Mouse (Mus musculus): ENCODE results near the gene Oaz3. TPM values are rescaled to one million over a fixed set of nuclear protein-coding genes. Genes with fewer than 3 reads are reported as not detected.

The Oaz3 gene
- polyA plus RNA-seq, 1 experiment from 2014 or later = 1.6 TPM

- Histone ChIP-seq H3K27ac (replicated peaks) (peak overlapping the region; percentile 22), H3K4me2 (peak overlapping the region; percentile 79), H3K4me1 (replicated peaks) (peaks cover 22% of the 10 kb centered on the region), H3K27me3 (0 out of 2 replicates have a peak, but pooled peaks cover 8% of the 10 kb centered on the region), H3K9ac (peak overlapping the region; percentile 57), H3K4me3 (peak overlapping the region; percentile 42), H3K36me3 (no peaks in the 10 kb centered on the region), H3K9me3 (no peaks in the 10 kb centered on the region)
- WGBS = under 1% methylated on average over 20 of the region's 20 CpGs
- peak; percentile 75 for ATAC-seq (ENCODE audit: low FRiP score, low read depth)
Measured at GRCm38 (mm10) chr3:94398943-94399481, 44.7 kb downstream of the Oaz3 start.

GRCm38 (mm10) chr3:94398217-94398616 is 45.5 kb downstream of the Oaz3 start, which contains the start of gene Lingo4:
TSS of gene Lingo4 (plus strand) at chr3:94398517.
- Histone ChIP-seq H3K4me3 (peak within 1 kb of the TSS; percentile 42), H3K9ac (peak within 1 kb of the TSS; percentile 57), H3K36me3 (no peaks in the 10 kb centered on the region), H3K4me1 (replicated peaks) (peaks cover 18% of the 10 kb centered on the region), H3K4me2 (peak within 1 kb of the TSS; percentile 79), H3K27ac (replicated peaks) (peak within 1 kb of the TSS; percentile 22), H3K9me3 (no peaks in the 10 kb centered on the region), H3K27me3 (0 out of 2 replicates have a peak, but pooled peaks cover 8% of the 10 kb centered on the region)
- 79% methylated on average over 6 of the region's 6 CpGs for WGBS
- ATAC-seq (ENCODE audit: low FRiP score, low read depth) = no peak

- WGBS = 88% methylated on average over 4 of the region's 4 CpGs
- Histone ChIP-seq H3K27ac (replicated peaks) (no peak overlapping the region), H3K36me3 (no peaks in the 10 kb centered on the region), H3K4me2 (no peak overlapping the region), H3K27me3 (0 out of 2 replicates have a peak, but pooled peaks cover 2% of the 10 kb centered on the region), H3K9me3 (no peaks in the 10 kb centered on the region), H3K4me1 (replicated peaks) (peaks cover 21% of the 10 kb centered on the region), H3K4me3 (no peak overlapping the region), H3K9ac (no peak overlapping the region)
- ATAC-seq (ENCODE audit: low FRiP score, low read depth) = no peak
Measured at GRCm38 (mm10) chr3:94396851-94397250, 46.9 kb downstream of the Oaz3 start.

- Histone ChIP-seq H3K36me3 (no peaks in the 10 kb centered on the region), H3K27ac (replicated peaks) (no peak overlapping the region), H3K4me1 (replicated peaks) (peaks cover 21% of the 10 kb centered on the region), H3K9me3 (no peaks in the 10 kb centered on the region), H3K4me2 (no peak overlapping the region), H3K9ac (no peak overlapping the region), H3K27me3 (no peaks in the 10 kb centered on the region), H3K4me3 (no peak overlapping the region)
- WGBS = 75% methylated on average over 1 of the region's 1 CpGs
- no peak for ATAC-seq (ENCODE audit: low FRiP score, low read depth)
Measured at GRCm38 (mm10) chr3:94396336-94396735, 47.4 kb downstream of the Oaz3 start.

DNA sequence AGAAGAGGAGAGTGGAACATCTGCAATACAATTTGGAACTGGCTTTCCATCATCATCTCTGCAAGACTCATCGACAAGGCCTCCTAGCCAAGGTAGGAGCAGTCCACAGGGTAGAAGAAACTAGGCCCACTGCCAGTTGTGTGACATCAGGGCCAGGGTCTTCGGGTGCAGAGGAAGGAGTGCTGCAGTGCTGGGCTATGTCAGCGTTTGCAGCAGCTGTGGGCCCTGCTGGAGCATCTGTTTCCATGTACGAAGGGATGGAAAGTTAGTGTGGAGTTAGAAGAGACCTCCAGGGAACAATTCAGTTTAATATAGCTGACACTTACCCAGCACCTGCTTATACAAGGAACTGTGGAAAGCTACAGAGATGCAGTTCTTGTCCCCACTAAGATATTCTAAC is 50.7 kb downstream of the Oaz3 start:
- H3K4me3 ChIP-seq = no peak overlapping the region
- no peak for ATAC-seq (ENCODE audit: low FRiP score, low read depth)
- H3K36me3 ChIP-seq = no peaks in the 10 kb centered on the region
- no peaks in the 10 kb centered on the region for H3K9me3 ChIP-seq
- no peaks in the 10 kb centered on the region for H3K27me3 ChIP-seq
- no peak overlapping the region for H3K4me2 ChIP-seq
- WGBS = 56% methylated on average over 4 of the region's 4 CpGs
- peaks cover 4% of the 10 kb centered on the region; the same call in 1 of the 2 replicates for H3K4me1 ChIP-seq (replicated peaks)
- no peak overlapping the region for H3K27ac ChIP-seq (replicated peaks)
- no peak overlapping the region for H3K9ac ChIP-seq

DNA sequence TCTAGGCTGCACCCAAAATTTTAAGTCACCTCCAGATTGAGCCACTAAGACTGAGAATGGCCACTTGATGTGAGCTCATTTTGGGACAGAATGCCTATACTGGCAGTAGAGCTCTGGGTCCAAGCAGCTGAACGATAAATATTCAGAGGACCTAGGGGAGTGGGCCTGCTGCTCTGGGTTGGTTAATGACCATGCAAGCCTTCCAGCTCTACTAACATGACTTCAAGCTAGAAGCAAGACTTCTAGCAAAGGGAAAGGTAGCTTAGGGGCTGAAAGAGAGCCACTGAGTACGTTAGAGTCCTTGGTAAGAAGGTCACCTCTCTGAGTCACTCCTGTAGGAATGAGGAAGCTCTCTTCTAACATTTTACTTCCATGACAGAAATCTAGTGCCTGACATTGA is 51.6 kb downstream of the Oaz3 start:
- Histone ChIP-seq H3K4me1 (replicated peaks) (peaks cover 4% of the 10 kb centered on the region; the same call in 1 of the 2 replicates), H3K27me3 (no peaks in the 10 kb centered on the region), H3K27ac (replicated peaks) (no peak overlapping the region), H3K4me3 (no peak overlapping the region), H3K36me3 (no peaks in the 10 kb centered on the region), H3K9me3 (no peaks in the 10 kb centered on the region), H3K9ac (no peak overlapping the region), H3K4me2 (no peak overlapping the region)
- 95% methylated on average over 2 of the region's 2 CpGs for WGBS
- ATAC-seq (ENCODE audit: low FRiP score, low read depth) = no peak

- Histone ChIP-seq H3K9ac (no peak overlapping the region), H3K27me3 (no peaks in the 10 kb centered on the region), H3K4me2 (no peak overlapping the region), H3K4me1 (replicated peaks) (peaks cover 4% of the 10 kb centered on the region; the same call in 1 of the 2 replicates), H3K36me3 (no peaks in the 10 kb centered on the region), H3K27ac (replicated peaks) (no peak overlapping the region), H3K4me3 (no peak overlapping the region), H3K9me3 (no peaks in the 10 kb centered on the region)
- WGBS = 74% methylated on average over 5 of the region's 5 CpGs
- no peak for ATAC-seq (ENCODE audit: low FRiP score, low read depth)
Measured at GRCm38 (mm10) chr3:94391001-94391400, 52.7 kb downstream of the Oaz3 start.

GRCm38 (mm10) chr3:94389420-94389819 is 54.3 kb downstream of the Oaz3 start:
- Histone ChIP-seq H3K27ac (replicated peaks) (no peak overlapping the region), H3K9me3 (no peaks in the 10 kb centered on the region), H3K36me3 (no peaks in the 10 kb centered on the region), H3K9ac (no peak overlapping the region), H3K4me2 (no peak overlapping the region), H3K27me3 (no peaks in the 10 kb centered on the region), H3K4me3 (no peak overlapping the region), H3K4me1 (replicated peaks) (peaks cover 4% of the 10 kb centered on the region; the same call in 1 of the 2 replicates)
- WGBS = 96% methylated on average over 16 of the region's 16 CpGs
- no peak for ATAC-seq (ENCODE audit: low FRiP score, low read depth)

DNA sequence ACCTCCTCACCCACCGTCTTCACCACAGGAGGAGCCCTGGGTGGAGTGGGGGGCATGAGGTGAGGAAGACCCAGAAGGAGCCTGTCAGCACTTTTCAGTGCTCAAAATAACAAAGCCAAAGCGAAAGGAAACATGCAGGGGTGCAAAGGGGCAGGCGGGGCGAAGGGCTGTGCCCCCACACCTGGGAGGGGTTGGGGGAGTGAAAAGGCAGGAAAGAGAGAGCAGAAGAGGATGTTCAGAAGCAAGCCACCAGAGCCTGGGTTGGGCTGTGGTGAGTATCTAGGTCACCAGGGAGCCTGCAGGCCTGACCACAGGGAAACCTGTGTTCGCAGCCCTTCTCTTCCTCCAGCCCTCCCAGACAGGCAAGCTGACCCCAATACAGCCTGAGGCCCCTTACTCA is 55.7 kb downstream of the Oaz3 start:
- no peaks in the 10 kb centered on the region for H3K27me3 ChIP-seq

GRCm38 (mm10) chr3:94387391-94387790 is 56.3 kb downstream of the Oaz3 start:
- Histone ChIP-seq H3K36me3 (no peaks in the 10 kb centered on the region), H3K9ac (no peak overlapping the region), H3K27ac (replicated peaks) (no peak overlapping the region), H3K4me2 (no peak overlapping the region), H3K9me3 (no peaks in the 10 kb centered on the region), H3K4me1 (replicated peaks) (no peaks in the 10 kb centered on the region), H3K27me3 (no peaks in the 10 kb centered on the region), H3K4me3 (no peak overlapping the region)
- 91% methylated on average over 10 of the region's 10 CpGs for WGBS
- ATAC-seq (ENCODE audit: low FRiP score, low read depth) = no peak

More for the DNA sequence above, 55.7 kb downstream of the Oaz3 start:
- Histone ChIP-seq H3K9ac (no peak overlapping the region), H3K27ac (replicated peaks) (no peak overlapping the region), H3K4me1 (replicated peaks) (peaks cover 2% of the 10 kb centered on the region; the same call in 1 of the 2 replicates), H3K4me3 (no peak overlapping the region), H3K9me3 (no peaks in the 10 kb centered on the region), H3K4me2 (no peak overlapping the region), H3K36me3 (no peaks in the 10 kb centered on the region)
- ATAC-seq (ENCODE audit: low FRiP score, low read depth) = no peak
- WGBS = 81% methylated on average over 4 of the region's 5 CpGs

DNA sequence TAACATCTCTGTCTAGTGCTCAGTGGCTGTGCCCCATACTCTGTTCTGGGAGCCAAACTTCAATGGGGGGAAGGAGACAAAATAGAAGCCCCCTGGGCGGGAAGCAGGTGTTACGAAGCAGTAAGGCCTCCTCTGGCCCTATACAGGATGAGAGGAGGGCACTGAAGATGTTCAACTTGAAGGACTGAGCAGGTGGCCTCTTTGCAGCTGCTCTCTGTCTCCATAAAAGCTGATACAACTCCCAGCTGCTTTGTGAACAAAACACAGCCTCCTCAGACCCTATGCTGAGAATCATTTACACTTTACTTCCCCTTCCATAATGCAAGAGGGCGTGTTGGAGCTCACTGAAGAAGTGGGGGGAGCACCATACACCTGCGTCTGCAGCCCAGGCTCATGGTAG is 57.0 kb downstream of the Oaz3 start:
- H3K36me3 ChIP-seq = no peaks in the 10 kb centered on the region
- H3K4me3 ChIP-seq = no peak overlapping the region
- H3K27me3 ChIP-seq = no peaks in the 10 kb centered on the region
- no peaks in the 10 kb centered on the region for H3K4me1 ChIP-seq (replicated peaks)
- WGBS = 64% methylated on average over 4 of the region's 4 CpGs
- H3K9ac ChIP-seq = no peak overlapping the region
- no peak overlapping the region for H3K4me2 ChIP-seq
- ATAC-seq (ENCODE audit: low FRiP score, low read depth) = no peak
- H3K27ac ChIP-seq (replicated peaks) = no peak overlapping the region
- H3K9me3 ChIP-seq = no peaks in the 10 kb centered on the region

- WGBS = 69% methylated on average over 3 of the region's 3 CpGs
- no peak overlapping the region for H3K9ac ChIP-seq
- no peak overlapping the region for H3K27ac ChIP-seq (replicated peaks)
- no peak overlapping the region for H3K4me3 ChIP-seq
- no peaks in the 10 kb centered on the region for H3K9me3 ChIP-seq
- no peaks in the 10 kb centered on the region for H3K4me1 ChIP-seq (replicated peaks)
- H3K27me3 ChIP-seq = no peaks in the 10 kb centered on the region
- ATAC-seq (ENCODE audit: low FRiP score, low read depth) = no peak
- no peak overlapping the region for H3K4me2 ChIP-seq
- H3K36me3 ChIP-seq = no peaks in the 10 kb centered on the region
Measured at GRCm38 (mm10) chr3:94383476-94383875, 60.2 kb downstream of the Oaz3 start.
